Mouse (Mus musculus) retina, postnatal 7 days (tissue): ENCODE measurements at regions not wholly inside any gene's neighbourhood (a gene's known extent, or its start where the extent isn't known, plus 50 kb on each side); places are given as distances from the start of the nearest gene placed in this dataset.
"Not testable (repeated sequence)": the region's sequence is repeated elsewhere in the genome, so short reads cannot be mapped to it uniquely, and the experiment has no call there.

Experiments
- DNase-seq: peaks from one replicate; pipeline ENCODE4 v3.0.0-alpha.2; 2012; ENCODE audit warnings: low read depth, low spot score

GRCm38 (mm10) chr1:137226479-137227097, 266.3 kb upstream of the Nr5a2 start:
- no peak for DNase-seq

- peak; percentile 60 for DNase-seq
Measured at GRCm38 (mm10) chr1:137225418-137225817, 265.2 kb upstream of the Nr5a2 start.

GRCm38 (mm10) chr1:137223052-137223451, 262.8 kb upstream of the Nr5a2 start:
- no peak for DNase-seq

GRCm38 (mm10) chr1:137221087-137222057, 261.1 kb upstream of the Nr5a2 start:
- no peak for DNase-seq

- DNase-seq: no peak
Measured at GRCm38 (mm10) chr1:137220226-137220625, 260.0 kb upstream of the Nr5a2 start.

- no peak for DNase-seq
Measured at GRCm38 (mm10) chr1:137218611-137219010, 258.4 kb upstream of the Nr5a2 start.

GRCm38 (mm10) chr1:137218096-137218495, 257.8 kb upstream of the Nr5a2 start:
- no peak for DNase-seq

- no peak for DNase-seq
Measured at GRCm38 (mm10) chr1:137217206-137217605, 257.0 kb upstream of the Nr5a2 start.

- not testable (repeated sequence) for DNase-seq
Measured at GRCm38 (mm10) chr1:137214328-137214727, 254.1 kb upstream of the Nr5a2 start.

- DNase-seq: no peak
Measured at GRCm38 (mm10) chr1:137213717-137214116, 253.5 kb upstream of the Nr5a2 start.

- no peak for DNase-seq
Measured at GRCm38 (mm10) chr1:137212856-137213255, 252.6 kb upstream of the Nr5a2 start.

GRCm38 (mm10) chr1:137204371-137204770, 244.1 kb upstream of the Nr5a2 start:
- DNase-seq: no peak

- DNase-seq: no peak
Measured at GRCm38 (mm10) chr1:137203512-137203911, 243.3 kb upstream of the Nr5a2 start.

- no peak for DNase-seq
Measured at GRCm38 (mm10) chr1:137200931-137201330, 240.7 kb upstream of the Nr5a2 start.

GRCm38 (mm10) chr1:137195962-137196361, 235.7 kb upstream of the Nr5a2 start:
- DNase-seq: no peak

GRCm38 (mm10) chr1:137195065-137195620, 234.9 kb upstream of the Nr5a2 start:
- DNase-seq: no peak

- DNase-seq: no peak
Measured at GRCm38 (mm10) chr1:137178231-137178630, 218.0 kb upstream of the Nr5a2 start.

- no peak for DNase-seq
Measured at GRCm38 (mm10) chr1:137176696-137177095, 216.4 kb upstream of the Nr5a2 start.

GRCm38 (mm10) chr1:137174081-137174480, 213.8 kb upstream of the Nr5a2 start:
- no peak for DNase-seq

- no peak for DNase-seq
Measured at GRCm38 (mm10) chr1:137172128-137172527, 211.9 kb upstream of the Nr5a2 start.

- no peak for DNase-seq
Measured at GRCm38 (mm10) chr1:137171451-137171850, 211.2 kb upstream of the Nr5a2 start.

GRCm38 (mm10) chr1:137147891-137148290, 187.6 kb upstream of the Nr5a2 start:
- no peak for DNase-seq
